Mouse (Mus musculus): ENCODE measurements at regions not wholly inside any gene's neighbourhood (a gene's known extent, or its start where the extent isn't known, plus 50 kb on each side); places are given as distances from the start of the nearest gene placed in this dataset.

DNA sequence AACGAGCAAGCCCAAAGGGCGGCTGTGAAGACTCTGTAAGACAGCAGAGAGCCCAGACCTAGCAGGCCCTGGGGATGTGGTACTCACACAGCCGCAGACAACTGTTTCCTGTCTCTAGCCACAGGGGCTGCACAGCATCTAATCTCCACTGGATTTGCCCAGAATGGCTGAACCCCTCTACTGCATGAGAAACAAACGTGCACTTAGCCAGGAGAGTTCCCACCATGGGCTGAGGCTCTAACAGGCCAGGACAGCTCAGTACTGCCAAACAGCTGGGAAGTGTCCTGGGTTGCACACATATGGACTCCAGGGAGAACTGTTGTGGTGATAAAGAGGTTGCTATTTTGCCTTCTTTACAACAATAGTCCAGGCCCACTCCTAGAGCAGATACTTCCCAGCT lies 204.1 kb upstream of the Daam1 start:
- Histone ChIP-seq H3K27ac (no peak overlapping the region), H3K4me3 (ENCODE audit: insufficient read depth in 1 of 2, low read depth in 2 of 2, low read length in 2 of 2) (no peak overlapping the region), H3K36me3 (replicated peaks; ENCODE audit: control insufficient read depth, insufficient read depth, low read depth) (no peaks in the 10 kb centered on the region), H3K4me1 (replicated peaks; ENCODE audit: control insufficient read depth in 2 of 2, insufficient read depth in 2 of 2, low read length in 1 of 2) (no peaks in the 10 kb centered on the region), H3K9me3 (ENCODE audit: control insufficient read depth, low read length) (no peaks in the 10 kb centered on the region), H3K27me3 (ENCODE audit: control insufficient read depth, insufficient read depth, low read length) (no peaks in the 10 kb centered on the region), H3K4me2 (ENCODE audit: low read depth) (no peak overlapping the region), H3K9ac (replicated peaks) (no peak overlapping the region)
- ATAC-seq (ENCODE audit: insufficient read depth) = no peak
- TF ChIP-seq EP300 (IDR thresholded peaks at IDR 0.05; ENCODE audit: low read depth) = no peak
- no peak for TF ChIP-seq CTCF (IDR thresholded peaks at IDR 0.05; ENCODE audit: low read depth)
- 9% methylated on average over 4 of the region's 4 CpGs for WGBS (ENCODE audit: insufficient replicate concordance)
- DNase-seq (ENCODE audit: low read depth in 3 of 3, low spot score in 3 of 3) = no peak

DNA sequence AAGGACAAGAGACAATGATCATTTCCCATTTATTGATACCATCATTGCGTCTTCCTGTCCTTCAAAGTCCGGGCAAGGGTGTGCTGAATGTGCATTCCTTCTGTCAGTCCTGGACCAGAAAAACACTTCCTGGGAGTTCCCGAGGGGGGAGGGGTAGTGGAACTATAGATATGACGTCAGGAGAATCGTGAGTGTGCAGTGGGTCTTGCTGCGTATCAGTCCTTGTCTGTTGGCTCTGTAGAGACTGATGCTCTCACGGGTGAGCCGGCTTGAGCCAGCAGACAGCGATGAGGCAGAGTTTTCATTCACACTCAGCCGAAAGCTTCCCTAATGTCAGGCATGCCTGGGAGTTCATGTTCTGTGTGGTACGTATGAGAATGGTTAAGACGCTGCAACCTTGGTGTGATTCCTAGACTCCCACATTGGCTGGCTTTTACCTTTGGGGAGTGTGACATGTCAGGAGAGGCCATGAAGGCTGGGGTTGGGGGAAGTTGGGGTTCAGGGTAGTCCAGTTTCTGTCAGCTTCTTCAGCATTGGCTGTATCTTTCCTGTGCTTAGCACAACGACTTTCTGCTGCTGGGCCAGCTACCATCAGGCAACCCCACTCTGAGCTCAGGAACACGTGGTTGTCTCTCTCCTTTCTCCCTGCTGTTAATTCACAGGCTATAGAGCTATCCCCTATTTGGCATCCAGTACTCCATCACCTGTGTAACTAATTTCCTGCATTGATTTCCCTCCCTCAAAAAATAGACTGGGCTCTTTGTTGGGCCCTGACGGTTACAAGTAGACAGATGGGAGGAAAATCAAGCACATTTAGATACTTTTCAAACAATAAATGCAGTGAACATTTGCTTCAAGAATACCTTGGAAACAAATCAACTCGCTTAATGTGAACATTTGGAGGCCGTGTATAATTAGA lies 203.2 kb upstream of the Daam1 start:
- H3K9me3 ChIP-seq (ENCODE audit: control insufficient read depth, low read length) = no peaks in the 10 kb centered on the region
- no peak overlapping the region for H3K4me3 ChIP-seq (ENCODE audit: insufficient read depth in 1 of 2, low read depth in 2 of 2, low read length in 2 of 2)
- DNase-seq (ENCODE audit: low read depth in 3 of 3, low spot score in 3 of 3) (no peak), ATAC-seq (ENCODE audit: insufficient read depth) (no peak)
- no peak overlapping the region for H3K27ac ChIP-seq
- H3K4me2 ChIP-seq (ENCODE audit: low read depth) = no peak overlapping the region
- no peak overlapping the region for H3K9ac ChIP-seq (replicated peaks)
- no peaks in the 10 kb centered on the region for H3K4me1 ChIP-seq (replicated peaks; ENCODE audit: control insufficient read depth in 2 of 2, insufficient read depth in 2 of 2, low read length in 1 of 2)
- no peaks in the 10 kb centered on the region for H3K27me3 ChIP-seq (ENCODE audit: control insufficient read depth, insufficient read depth, low read length)
- H3K36me3 ChIP-seq (replicated peaks; ENCODE audit: control insufficient read depth, insufficient read depth, low read depth) = no peaks in the 10 kb centered on the region
- TF ChIP-seq EP300 (IDR thresholded peaks at IDR 0.05; ENCODE audit: low read depth) = no peak
- TF ChIP-seq CTCF (IDR thresholded peaks at IDR 0.05; ENCODE audit: low read depth) = no peak
- WGBS (ENCODE audit: insufficient replicate concordance) = 54% methylated on average over 17 of the region's 17 CpGs

DNA sequence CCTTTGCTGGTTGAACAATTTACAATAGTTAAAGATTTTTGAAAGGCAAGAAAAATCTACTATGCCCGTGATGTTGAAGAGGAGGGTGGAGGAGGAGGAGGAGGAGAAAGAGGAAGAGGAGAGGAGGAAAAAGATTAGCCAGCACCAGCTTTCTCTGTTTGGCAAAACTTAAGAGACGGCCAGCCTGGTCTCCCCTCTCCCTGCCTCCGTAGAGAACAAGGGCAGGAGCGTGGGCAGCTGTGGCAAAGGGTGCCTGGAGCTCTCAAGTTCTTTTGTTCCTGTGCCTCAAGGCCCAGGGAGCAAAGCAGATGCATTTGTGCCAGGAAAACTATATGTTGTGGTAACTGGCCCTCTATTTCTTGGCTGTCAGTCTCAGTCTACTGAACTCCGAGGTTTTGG lies 202.5 kb upstream of the Daam1 start:
- no peak for ATAC-seq (ENCODE audit: insufficient read depth)
- Histone ChIP-seq H3K9ac (replicated peaks) (no peak overlapping the region), H3K4me1 (replicated peaks; ENCODE audit: control insufficient read depth in 2 of 2, insufficient read depth in 2 of 2, low read length in 1 of 2) (no peaks in the 10 kb centered on the region), H3K27me3 (ENCODE audit: control insufficient read depth, insufficient read depth, low read length) (no peaks in the 10 kb centered on the region), H3K36me3 (replicated peaks; ENCODE audit: control insufficient read depth, insufficient read depth, low read depth) (no peaks in the 10 kb centered on the region), H3K27ac (no peak overlapping the region), H3K4me3 (ENCODE audit: insufficient read depth in 1 of 2, low read depth in 2 of 2, low read length in 2 of 2) (no peak overlapping the region), H3K4me2 (ENCODE audit: low read depth) (no peak overlapping the region), H3K9me3 (ENCODE audit: control insufficient read depth, low read length) (no peaks in the 10 kb centered on the region)
- WGBS (ENCODE audit: insufficient replicate concordance) = 50% methylated on average over 5 of the region's 5 CpGs
- no peak for DNase-seq (ENCODE audit: low read depth in 3 of 3, low spot score in 3 of 3)
- TF ChIP-seq CTCF (IDR thresholded peaks at IDR 0.05; ENCODE audit: low read depth) (no peak), EP300 (IDR thresholded peaks at IDR 0.05; ENCODE audit: low read depth) (no peak)

DNA sequence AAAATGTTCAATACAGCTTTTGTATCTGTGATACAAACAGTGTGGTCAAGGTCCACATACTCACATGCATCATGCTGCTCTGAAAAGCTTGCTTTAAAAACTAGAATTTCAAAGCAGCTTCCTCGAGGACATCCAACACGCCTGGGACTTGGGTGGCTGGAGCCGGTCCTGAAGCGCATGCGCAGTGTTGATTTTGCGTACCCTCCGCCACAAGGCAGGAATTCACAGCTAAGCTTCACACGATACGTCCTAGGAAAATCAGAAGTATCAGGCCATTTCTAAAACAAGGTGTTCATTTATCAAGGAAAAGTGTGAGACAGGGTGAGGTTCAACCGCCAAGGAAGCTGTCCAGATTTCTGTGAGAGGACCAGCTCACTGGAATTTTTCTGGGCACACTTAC lies 202.1 kb upstream of the Daam1 start:
- Histone ChIP-seq H3K4me2 (ENCODE audit: low read depth) (no peak overlapping the region), H3K36me3 (replicated peaks; ENCODE audit: control insufficient read depth, insufficient read depth, low read depth) (no peaks in the 10 kb centered on the region), H3K27me3 (ENCODE audit: control insufficient read depth, insufficient read depth, low read length) (no peaks in the 10 kb centered on the region), H3K4me1 (replicated peaks; ENCODE audit: control insufficient read depth in 2 of 2, insufficient read depth in 2 of 2, low read length in 1 of 2) (no peaks in the 10 kb centered on the region), H3K4me3 (ENCODE audit: insufficient read depth in 1 of 2, low read depth in 2 of 2, low read length in 2 of 2) (no peak overlapping the region), H3K9me3 (ENCODE audit: control insufficient read depth, low read length) (no peaks in the 10 kb centered on the region), H3K27ac (no peak overlapping the region), H3K9ac (replicated peaks) (no peak overlapping the region)
- TF ChIP-seq CTCF (IDR thresholded peaks at IDR 0.05; ENCODE audit: low read depth) = no peak
- TF ChIP-seq EP300 (IDR thresholded peaks at IDR 0.05; ENCODE audit: low read depth) = no peak
- no peak for DNase-seq (ENCODE audit: low read depth in 3 of 3, low spot score in 3 of 3)
- WGBS (ENCODE audit: insufficient replicate concordance) = 73% methylated on average over 10 of the region's 10 CpGs
- ATAC-seq (ENCODE audit: insufficient read depth) = no peak

DNA sequence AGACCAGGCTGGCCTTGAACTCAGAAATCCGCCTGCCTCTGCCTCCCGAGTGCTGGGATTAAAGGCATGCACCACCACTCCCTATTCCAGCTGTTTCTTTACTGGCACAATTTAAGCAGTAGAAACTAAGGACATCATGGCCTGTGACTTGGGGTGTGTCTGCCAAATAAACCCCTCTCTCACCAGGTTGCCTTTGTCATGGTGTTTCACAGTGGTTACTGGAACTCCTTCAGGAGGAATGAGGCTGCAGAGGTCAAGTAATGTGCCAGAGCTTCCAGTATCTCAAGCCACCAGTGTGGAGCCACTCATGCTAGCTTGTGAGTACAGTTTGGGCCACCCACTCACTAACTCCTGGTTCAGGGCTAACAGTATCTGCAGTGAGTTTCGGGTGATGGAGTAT lies 200.5 kb upstream of the Daam1 start:
- ATAC-seq (ENCODE audit: insufficient read depth) (no peak), DNase-seq (ENCODE audit: low read depth in 3 of 3, low spot score in 3 of 3) (no peak)
- no peak overlapping the region for H3K4me2 ChIP-seq (ENCODE audit: low read depth)
- no peak overlapping the region for H3K9ac ChIP-seq (replicated peaks)
- no peaks in the 10 kb centered on the region for H3K9me3 ChIP-seq (ENCODE audit: control insufficient read depth, low read length)
- H3K4me3 ChIP-seq (ENCODE audit: insufficient read depth in 1 of 2, low read depth in 2 of 2, low read length in 2 of 2) = no peak overlapping the region
- no peaks in the 10 kb centered on the region for H3K4me1 ChIP-seq (replicated peaks; ENCODE audit: control insufficient read depth in 2 of 2, insufficient read depth in 2 of 2, low read length in 1 of 2)
- no peak for TF ChIP-seq CTCF (IDR thresholded peaks at IDR 0.05; ENCODE audit: low read depth)
- no peak for TF ChIP-seq EP300 (IDR thresholded peaks at IDR 0.05; ENCODE audit: low read depth)
- 59% methylated on average over 3 of the region's 3 CpGs for WGBS (ENCODE audit: insufficient replicate concordance)
- no peaks in the 10 kb centered on the region for H3K27me3 ChIP-seq (ENCODE audit: control insufficient read depth, insufficient read depth, low read length)
- no peak overlapping the region for H3K27ac ChIP-seq
- H3K36me3 ChIP-seq (replicated peaks; ENCODE audit: control insufficient read depth, insufficient read depth, low read depth) = no peaks in the 10 kb centered on the region

Measured in liver, embryonic 14.5 days (tissue).